11 mouse cellular contexts compared by ENCODE assay signal in genomic region chr2:61346012-61346760, GRCm38 (mm10).
"Had no signal": no experiment of that assay in that cellular context is flagged by ENCODE, and none has a peak within 500 bp of the region (broad histone marks: within the 10 kb centered on the region; RNA-seq: fewer than 3 reads in every experiment).

No protein-coding gene starts in this region.

- H3K27me3 ChIP-seq: limb, embryonic 12.5 days; liver, embryonic 13.5 days; midbrain, embryonic 15.5 days; neural tube, embryonic 12.5 days had no signal

- H3K27ac ChIP-seq: hindbrain, postnatal 0 days; limb, embryonic 12.5 days; liver, embryonic 13.5 days; macrophage; midbrain, embryonic 15.5 days; neural tube, embryonic 12.5 days; stomach, postnatal 0 days had no signal

- H3K36me3 ChIP-seq: limb, embryonic 12.5 days; liver, embryonic 13.5 days; midbrain, embryonic 15.5 days; neural tube, embryonic 12.5 days had no signal

- H3K4me3 ChIP-seq: limb, embryonic 12.5 days; liver, embryonic 13.5 days; megakaryocyte, embryonic 14.5 days; midbrain, embryonic 15.5 days; neural tube, embryonic 12.5 days had no signal

- H3K4me1 ChIP-seq: liver, embryonic 13.5 days; midbrain, embryonic 15.5 days; neural tube, embryonic 12.5 days had no signal

- H3K9ac ChIP-seq: limb, embryonic 12.5 days; liver, embryonic 13.5 days; liver, postnatal 0 days; midbrain, embryonic 15.5 days; neural tube, embryonic 12.5 days had no signal

- H3K9me3 ChIP-seq: limb, embryonic 12.5 days; liver, embryonic 13.5 days; midbrain, embryonic 15.5 days; neural tube, embryonic 12.5 days had no signal

- H3K4me2 ChIP-seq: limb, embryonic 12.5 days; liver, embryonic 13.5 days; midbrain, embryonic 11.5 days; midbrain, embryonic 15.5 days; neural tube, embryonic 12.5 days had no signal

- DNase-seq: liver; liver, embryonic 13.5 days; liver, postnatal 0 days had no signal

- ATAC-seq: hindbrain, postnatal 0 days; liver, postnatal 0 days; midbrain, embryonic 15.5 days had no signal
